Mouse (Mus musculus) C2C12 (cell line): ENCODE data around the gene Fbxo46.

Source experiments
- CTCF ChIP-seq: IDR thresholded peaks from one replicate; pipeline ENCODE4 v1.5.1; 2011; ENCODE audit not compliant: control insufficient read depth, insufficient read depth, insufficient read length
- MYOD1 ChIP-seq: IDR thresholded peaks from one replicate; pipeline ENCODE4 v1.6.1; 2011; ENCODE audit warnings: low read depth; ENCODE audit not compliant: control insufficient read depth, insufficient read length
- MYOG ChIP-seq: IDR thresholded peaks from one replicate; pipeline ENCODE4 v1.6.1; 2011; ENCODE audit not compliant: control insufficient read depth, insufficient read length; ENCODE audit errors: extremely low read depth
- USF1 ChIP-seq: IDR thresholded peaks from one replicate; pipeline ENCODE4 v1.6.1; 2011; ENCODE audit warnings: low read depth, mild to moderate bottlenecking, control low read depth, moderate library complexity

GRCm38 (mm10) chr7:19179936-19180335 is 60.3 kb downstream of the Fbxo46 start:
- TF ChIP-seq MYOG, result no peak
- no peak for TF ChIP-seq CTCF
- no peak for TF ChIP-seq MYOD1
- no peak for TF ChIP-seq USF1
